Mouse (Mus musculus): Measurements from ENCODE around the gene Cyp3a57. TPM values are rescaled to one million over a fixed set of nuclear protein-coding genes. Genes with fewer than 3 reads are reported as not detected.

Gene Cyp3a57
- total and polyA plus RNA-seq, 2 experiments from 2014 or later, result not detected

DNA sequence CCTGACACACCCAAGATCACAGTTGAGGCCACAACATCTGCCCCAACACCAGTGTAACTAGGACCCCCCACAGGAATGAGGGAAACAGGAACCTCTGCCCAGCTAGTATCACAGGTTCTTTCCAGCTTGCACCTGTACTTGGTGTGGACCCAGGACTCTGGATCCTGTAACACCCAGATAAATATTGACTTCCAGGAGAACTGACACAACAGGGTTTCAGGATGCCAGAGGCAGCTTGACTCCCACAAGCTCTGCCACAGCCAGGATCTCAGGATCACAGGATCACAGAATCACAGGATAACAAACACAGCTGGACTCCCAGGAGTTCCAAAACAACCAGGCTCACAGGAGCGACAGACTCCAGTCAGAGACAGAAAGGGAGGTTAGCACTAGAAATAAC is 77.2 kb downstream of the Cyp3a57 start:
- H3K4me1 ChIP-seq (ENCODE audit: control insufficient read depth, insufficient read depth), result no peaks in the 10 kb centered on the region
- no peak for DNase-seq (ENCODE audit: low spot score)
- H3K9me3 ChIP-seq (replicated peaks; ENCODE audit: control insufficient read depth, low read length), result peaks cover 8% of the 10 kb centered on the region; the same call in 1 of the 2 replicates
- no peaks in the 10 kb centered on the region for H3K36me3 ChIP-seq (replicated peaks; ENCODE audit: control insufficient read depth, insufficient read depth, low read length)
- WGBS, result 73% methylated on average over 1 of the region's 1 CpGs
- TF ChIP-seq CTCF (IDR thresholded peaks at IDR 0.05; ENCODE audit: low read depth), result no peak
- TF ChIP-seq EP300 (IDR thresholded peaks at IDR 0.05; ENCODE audit: low read depth), result no peak
- no peak overlapping the region for H3K9ac ChIP-seq (replicated peaks; ENCODE audit: low read depth, low read length)
- H3K27ac ChIP-seq (ENCODE audit: low read depth), result no peak overlapping the region
- H3K4me3 ChIP-seq (ENCODE audit: low read depth, low read length), result no peak overlapping the region
- H3K27me3 ChIP-seq (ENCODE audit: control insufficient read depth, insufficient read depth, low read length), result no peaks in the 10 kb centered on the region
- ATAC-seq (ENCODE audit: insufficient read depth, low read depth), result no peak
- no peak overlapping the region for H3K4me2 ChIP-seq (ENCODE audit: low read depth, low read length)

- H3K36me3 ChIP-seq (replicated peaks; ENCODE audit: control insufficient read depth, insufficient read depth, low read length), result no peaks in the 10 kb centered on the region
- no peak overlapping the region for H3K27ac ChIP-seq (ENCODE audit: low read depth)
- no peak for TF ChIP-seq CTCF (IDR thresholded peaks at IDR 0.05; ENCODE audit: low read depth)
- no peak for TF ChIP-seq EP300 (IDR thresholded peaks at IDR 0.05; ENCODE audit: low read depth)
- H3K4me3 ChIP-seq (ENCODE audit: low read depth, low read length), result no peak overlapping the region
- ATAC-seq (ENCODE audit: insufficient read depth, low read depth) (no peak), DNase-seq (ENCODE audit: low spot score) (no peak)
- H3K4me1 ChIP-seq (ENCODE audit: control insufficient read depth, insufficient read depth), result no peaks in the 10 kb centered on the region
- H3K9me3 ChIP-seq (replicated peaks; ENCODE audit: control insufficient read depth, low read length), result peaks cover 14% of the 10 kb centered on the region
- no peak overlapping the region for H3K4me2 ChIP-seq (ENCODE audit: low read depth, low read length)
- H3K27me3 ChIP-seq (ENCODE audit: control insufficient read depth, insufficient read depth, low read length), result no peaks in the 10 kb centered on the region
- H3K9ac ChIP-seq (replicated peaks; ENCODE audit: low read depth, low read length), result no peak overlapping the region
Measured at GRCm38 (mm10) chr5:145431004-145431403, 85.9 kb downstream of the Cyp3a57 start.

DNA sequence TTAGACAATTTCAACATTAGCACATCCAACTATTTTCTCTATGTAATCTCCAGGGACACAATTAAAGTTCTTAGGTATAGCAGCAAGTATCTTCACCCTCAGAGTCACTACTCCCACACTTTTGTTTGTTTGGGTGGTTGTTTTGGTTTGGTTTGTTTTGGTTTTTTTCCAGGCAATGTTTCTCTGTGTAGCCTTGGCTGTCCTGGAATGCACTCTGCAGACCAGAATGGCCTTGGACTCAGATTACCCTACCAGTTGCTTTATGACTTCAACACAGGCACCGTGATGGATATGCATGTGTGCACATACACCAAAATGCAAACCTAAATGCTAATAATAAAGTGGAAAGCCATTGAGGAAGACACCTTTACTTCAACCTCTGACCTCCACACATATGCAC is 88.6 kb downstream of the Cyp3a57 start:
- no peak for TF ChIP-seq EP300 (IDR thresholded peaks at IDR 0.05; ENCODE audit: low read depth)
- TF ChIP-seq CTCF (IDR thresholded peaks at IDR 0.05; ENCODE audit: low read depth), result no peak
- Histone ChIP-seq H3K27ac (ENCODE audit: low read depth) (no peak overlapping the region), H3K4me1 (ENCODE audit: control insufficient read depth, insufficient read depth) (no peaks in the 10 kb centered on the region), H3K9ac (replicated peaks; ENCODE audit: low read depth, low read length) (no peak overlapping the region), H3K27me3 (ENCODE audit: control insufficient read depth, insufficient read depth, low read length) (no peaks in the 10 kb centered on the region), H3K9me3 (replicated peaks; ENCODE audit: control insufficient read depth, low read length) (peaks cover 18% of the 10 kb centered on the region), H3K4me2 (ENCODE audit: low read depth, low read length) (no peak overlapping the region), H3K4me3 (ENCODE audit: low read depth, low read length) (no peak overlapping the region), H3K36me3 (replicated peaks; ENCODE audit: control insufficient read depth, insufficient read depth, low read length) (no peaks in the 10 kb centered on the region)
- DNase-seq (ENCODE audit: low spot score) (no peak), ATAC-seq (ENCODE audit: insufficient read depth, low read depth) (no peak)
- WGBS, result 80% methylated on average over 1 of the region's 1 CpGs

Other genes with a start within 250 kb of the Cyp3a57 start
- gene Arpc1b, start 231.1 kb upstream of the Cyp3a57 start, total RNA-seq (2014; rRNA removed; ENCODE audit: low replicate concordance), result 105 and 267 TPM in 2 replicates
- 179 and 181 TPM in 2 replicates for gene Arpc1b, start 231.1 kb upstream of the Cyp3a57 start, polyA plus RNA-seq (2015; fragmentation: Nextera tagmentation; extraction: Ambion mirVana)
- 8.6 and 15.9 TPM in 2 replicates for gene Pdap1, start 205.0 kb upstream of the Cyp3a57 start, total RNA-seq (2014; rRNA removed; ENCODE audit: low replicate concordance)
- 58.0 and 58.1 TPM in 2 replicates for gene Pdap1, start 205.0 kb upstream of the Cyp3a57 start, polyA plus RNA-seq (2015; fragmentation: Nextera tagmentation; extraction: Ambion mirVana)
- 61.2 and 91.1 TPM in 2 replicates for gene Bud31, start 204.9 kb upstream of the Cyp3a57 start, total RNA-seq (2014; rRNA removed; ENCODE audit: low replicate concordance)
- gene Bud31, start 204.9 kb upstream of the Cyp3a57 start, polyA plus RNA-seq (2015; fragmentation: Nextera tagmentation; extraction: Ambion mirVana), result 119 and 121 TPM in 2 replicates
- 13.5 and 28.1 TPM in 2 replicates for gene Ptcd1, start 178.2 kb upstream of the Cyp3a57 start, total RNA-seq (2014; rRNA removed; ENCODE audit: low replicate concordance)
- gene Ptcd1, start 178.2 kb upstream of the Cyp3a57 start, polyA plus RNA-seq (2015; fragmentation: Nextera tagmentation; extraction: Ambion mirVana), result 15.5 and 15.7 TPM in 2 replicates
- 20.0 and 21.5 TPM in 2 replicates for gene Cpsf4, start 178.1 kb upstream of the Cyp3a57 start, total RNA-seq (2014; rRNA removed; ENCODE audit: low replicate concordance)
- 14.5 and 14.9 TPM in 2 replicates for gene Cpsf4, start 178.1 kb upstream of the Cyp3a57 start, polyA plus RNA-seq (2015; fragmentation: Nextera tagmentation; extraction: Ambion mirVana)
- 517 and 525 TPM in 2 replicates for gene Atp5j2, start 153.2 kb upstream of the Cyp3a57 start, total RNA-seq (2014; rRNA removed; ENCODE audit: low replicate concordance)
- 1,976 and 2,009 TPM in 2 replicates for gene Atp5j2, start 153.2 kb upstream of the Cyp3a57 start, polyA plus RNA-seq (2015; fragmentation: Nextera tagmentation; extraction: Ambion mirVana)
- gene Zkscan14, start 143.4 kb upstream of the Cyp3a57 start, total RNA-seq (2014; rRNA removed; ENCODE audit: low replicate concordance), result 9.8 and 13.8 TPM in 2 replicates
- gene Zkscan14, start 143.4 kb upstream of the Cyp3a57 start, polyA plus RNA-seq (2015; fragmentation: Nextera tagmentation; extraction: Ambion mirVana), result 6.3 and 7.9 TPM in 2 replicates
- 17.0 and 19.2 TPM in 2 replicates for gene Zkscan5, start 140.7 kb upstream of the Cyp3a57 start, total RNA-seq (2014; rRNA removed; ENCODE audit: low replicate concordance)
- gene Zkscan5, start 140.7 kb upstream of the Cyp3a57 start, polyA plus RNA-seq (2015; fragmentation: Nextera tagmentation; extraction: Ambion mirVana), result 7.8 and 8.6 TPM in 2 replicates
- 31.4 and 51.2 TPM in 2 replicates for gene Zfp655, start 113.6 kb upstream of the Cyp3a57 start, total RNA-seq (2014; rRNA removed; ENCODE audit: low replicate concordance)
- gene Zfp655, start 113.6 kb upstream of the Cyp3a57 start, polyA plus RNA-seq (2015; fragmentation: Nextera tagmentation; extraction: Ambion mirVana), result 29.2 and 33.4 TPM in 2 replicates
- gene Zscan25, start 64.8 kb upstream of the Cyp3a57 start, total RNA-seq (2014; rRNA removed; ENCODE audit: low replicate concordance), result 9.9 and 17.1 TPM in 2 replicates
- 0.19 and 0.27 TPM in 2 replicates for gene Zscan25, start 64.8 kb upstream of the Cyp3a57 start, polyA plus RNA-seq (2015; fragmentation: Nextera tagmentation; extraction: Ambion mirVana)
- not detected in 2 replicates for gene Cyp3a16, start 124.4 kb downstream of the Cyp3a57 start, total RNA-seq (2014; rRNA removed; ENCODE audit: low replicate concordance)
- gene Cyp3a16, start 124.4 kb downstream of the Cyp3a57 start, polyA plus RNA-seq (2015; fragmentation: Nextera tagmentation; extraction: Ambion mirVana), result not detected in 2 replicates
- not detected in 2 replicates for gene Cyp3a41b, start 239.5 kb downstream of the Cyp3a57 start, total RNA-seq (2014; rRNA removed; ENCODE audit: low replicate concordance)
- not detected in 2 replicates for gene Cyp3a41b, start 239.5 kb downstream of the Cyp3a57 start, polyA plus RNA-seq (2015; fragmentation: Nextera tagmentation; extraction: Ambion mirVana)

Measured in heart, postnatal 0 days (tissue).